Mouse (Mus musculus) megakaryocyte-erythroid progenitor cell, adult 5-6 weeks (primary cell): ENCODE measurements around the gene Cfap298. TPM values are rescaled to one million over a fixed set of nuclear protein-coding genes. Genes with fewer than 3 reads are reported as not detected.
A peak's percentile ranks its signal among the peaks of the same experiment; 100 is the strongest.

Source experiments
- ATAC-seq: replicated peaks from 2 replicates; pipeline ENCODE4 v1.8.0; 2016; ENCODE audit warnings: mild to moderate bottlenecking, inconsistent platforms; ENCODE audit not compliant: severe bottlenecking, poor library complexity, low FRiP score, low TSS enrichment
- total RNA-seq, 2 experiments: library from RNA; stranded (forward) in 1 of 2; stranded (reverse) in 1 of 2; fragments of 200-1000, 215-1000 nt in 1 of 2; fragments of >200 nt in 1 of 2; fragmentation: Nextera tagmentation in 1 of 2; gene quantifications; 2 replicates each; pipeline ENCODE4 v1.2.3; 2014 to 2017

The Cfap298 gene
- total RNA-seq, 2 experiments from 2014 or later: 61.6 to 136 TPM

DNA sequence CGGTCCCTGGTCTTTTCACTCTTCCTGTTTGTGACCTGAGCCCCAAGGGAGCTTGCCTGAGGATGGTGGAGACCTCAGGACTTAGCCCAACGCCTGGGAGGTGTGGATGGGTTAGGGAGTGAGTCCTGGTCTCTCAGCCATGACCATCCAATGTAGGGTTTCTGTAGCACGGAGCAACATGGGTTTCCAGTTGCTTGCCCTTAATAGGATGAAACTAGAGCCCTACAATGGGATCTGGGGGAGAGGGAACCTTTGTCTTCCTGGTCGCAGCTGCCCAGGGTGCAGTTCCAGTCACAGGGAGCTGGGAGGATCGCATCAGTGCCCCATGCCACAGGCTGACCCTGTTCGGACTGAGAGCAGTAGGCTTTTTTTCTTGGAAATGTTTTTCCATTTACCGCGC, 17.8 kb downstream of the Cfap298 start:
- ATAC-seq: no peak

DNA sequence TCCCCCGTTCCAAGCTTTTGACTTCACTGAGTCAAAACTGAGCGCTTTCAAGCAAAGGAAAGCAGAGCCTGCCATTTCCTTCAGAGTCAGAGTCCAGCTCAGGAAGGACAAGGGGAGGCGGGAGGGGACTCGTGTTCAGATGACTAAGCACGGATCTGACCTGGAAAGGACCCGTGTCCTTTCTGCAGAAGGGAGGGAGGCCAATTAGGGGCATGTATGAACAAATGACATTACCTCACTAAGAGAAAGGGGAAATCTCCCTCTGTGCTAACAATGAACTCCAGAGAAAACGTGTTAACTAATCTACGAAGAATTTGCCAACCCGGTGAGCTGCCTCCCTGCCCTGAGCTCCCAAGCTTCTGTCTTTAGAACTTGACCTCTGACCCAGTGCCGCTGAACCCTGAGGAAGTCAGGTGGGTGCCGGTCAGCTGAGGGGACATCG, 18.9 kb downstream of the Cfap298 start:
- ATAC-seq: no peak

DNA sequence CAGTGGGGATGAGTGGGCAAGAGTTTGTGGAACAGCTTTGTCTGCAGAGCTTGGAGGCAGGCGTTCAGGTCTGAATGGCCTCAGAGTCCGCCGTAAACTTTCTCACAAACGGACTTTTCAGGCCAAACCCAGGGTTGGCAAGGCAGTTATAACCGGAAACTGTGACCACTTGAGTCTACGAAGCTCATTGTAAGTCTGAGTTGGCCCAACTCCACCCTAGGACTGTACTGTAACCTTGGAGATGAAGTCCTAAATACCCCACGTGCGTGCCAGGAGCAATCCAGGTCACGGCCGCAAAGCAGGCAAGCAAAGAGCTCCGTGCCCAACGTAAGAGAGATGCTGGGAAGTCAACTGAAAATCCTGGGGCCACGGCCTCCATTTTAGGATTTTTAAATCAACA, 23.1 kb downstream of the Cfap298 start:
- ATAC-seq: no peak

GRCm38 (mm10) chr16:90910855-90911533, 23.9 kb downstream of the Cfap298 start:
- ATAC-seq: no peak

DNA sequence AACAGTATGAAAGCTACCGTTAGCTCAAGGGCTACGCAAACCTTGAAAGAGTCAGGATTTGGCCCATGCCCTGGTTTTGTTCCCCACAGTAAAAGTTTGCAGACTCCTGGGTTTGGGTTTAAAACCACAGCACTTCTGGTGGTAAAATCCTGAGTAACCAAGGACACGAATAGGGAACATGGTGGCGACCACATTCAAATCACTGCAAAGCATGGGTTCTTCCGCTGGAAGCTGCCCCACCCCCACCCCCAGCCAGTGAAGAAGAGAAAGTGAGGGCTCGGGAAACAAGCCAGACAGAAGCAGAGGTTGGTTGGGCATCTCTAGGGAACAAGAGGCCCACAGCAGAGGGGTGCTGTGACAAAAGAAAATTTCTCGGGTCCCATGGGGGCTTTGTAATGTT, 27.7 kb downstream of the Cfap298 start:
- ATAC-seq: no peak

DNA sequence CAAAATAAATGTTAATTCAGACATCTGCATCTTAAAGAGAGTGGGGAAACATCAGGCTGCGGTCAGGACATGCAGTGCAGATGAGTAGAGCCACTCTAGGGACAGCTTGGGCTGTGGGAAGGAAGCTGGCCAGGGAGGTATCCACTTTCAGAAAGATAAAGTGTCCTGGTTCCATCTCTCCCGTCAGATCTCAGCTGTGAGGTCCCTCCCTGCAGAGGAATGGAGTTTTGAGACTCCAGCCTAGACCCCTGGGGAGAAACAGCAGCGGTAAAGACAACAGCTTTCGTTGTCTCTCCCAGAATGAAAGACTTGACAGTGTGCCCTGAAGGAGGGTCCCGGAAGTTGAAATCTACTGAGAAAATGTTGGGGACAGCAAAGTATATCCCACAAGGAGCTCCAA, 31.6 kb downstream of the Cfap298 start:
- no peak for ATAC-seq

- ATAC-seq: no peak
Observed at GRCm38 (mm10) chr16:90901364-90901763, 33.5 kb downstream of the Cfap298 start.

DNA sequence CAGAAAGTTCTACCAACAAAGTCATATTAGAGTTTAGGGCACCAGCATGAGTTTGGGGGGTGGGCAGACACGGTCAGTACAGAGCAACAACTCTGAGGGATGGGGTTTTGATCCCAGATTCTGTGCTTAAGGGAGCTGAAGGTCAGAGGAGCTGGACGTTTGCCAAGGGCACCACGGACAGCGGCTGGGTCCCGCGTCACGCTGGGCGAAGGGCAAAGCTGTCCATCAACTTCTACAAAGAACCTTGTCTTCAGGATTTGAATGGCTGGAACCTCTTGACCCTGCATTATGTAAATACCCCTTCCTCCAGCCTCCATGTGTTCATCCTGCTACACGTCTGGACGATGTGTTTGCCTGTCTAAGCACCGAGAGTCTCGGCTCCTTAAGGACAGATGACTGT, 35.4 kb downstream of the Cfap298 start:
- ATAC-seq: no peak

DNA sequence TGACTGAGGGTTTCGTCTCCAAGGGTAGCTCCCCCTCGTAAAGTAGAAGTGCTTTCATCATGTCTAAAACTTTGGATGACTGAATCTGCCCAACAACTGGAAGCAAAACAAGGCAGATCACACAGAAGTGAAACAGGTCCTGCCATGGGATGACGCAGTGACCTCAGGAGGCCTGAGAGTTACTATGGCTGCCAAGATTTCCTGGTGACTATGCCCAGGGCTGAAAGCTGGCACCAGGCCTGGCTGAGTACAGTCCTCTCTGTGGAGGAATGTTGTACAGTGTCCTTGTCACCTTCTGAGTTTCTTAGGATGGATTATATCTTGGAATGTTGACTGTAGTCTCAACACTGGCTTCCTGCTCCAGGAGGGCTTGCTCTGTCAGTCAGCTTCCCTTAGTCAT, 37.3 kb downstream of the Cfap298 start:
- no peak for ATAC-seq

DNA sequence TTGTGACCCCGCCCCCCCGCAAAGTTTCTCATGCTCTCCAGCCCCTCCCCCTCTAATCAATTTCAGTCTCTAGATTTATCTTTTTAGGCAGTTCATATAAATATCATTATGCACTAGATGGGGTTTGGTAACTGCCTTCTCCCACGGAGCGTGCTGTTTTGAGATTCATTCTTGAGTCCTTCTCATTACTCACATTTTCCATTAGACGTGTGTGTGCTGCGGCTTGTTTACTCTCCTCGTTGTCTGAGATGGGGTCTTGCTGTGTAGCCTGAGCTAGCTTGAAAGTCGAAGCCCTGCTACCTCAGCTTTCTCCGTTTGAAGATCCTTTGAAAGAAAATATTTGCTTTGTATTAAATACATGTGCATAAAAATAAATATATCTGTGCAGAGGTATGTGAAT, 41.1 kb downstream of the Cfap298 start:
- ATAC-seq: no peak

GRCm38 (mm10) chr16:90893019-90893418, 41.9 kb downstream of the Cfap298 start:
- no peak for ATAC-seq

GRCm38 (mm10) chr16:90892081-90892480, 42.8 kb downstream of the Cfap298 start:
- ATAC-seq: no peak

DNA sequence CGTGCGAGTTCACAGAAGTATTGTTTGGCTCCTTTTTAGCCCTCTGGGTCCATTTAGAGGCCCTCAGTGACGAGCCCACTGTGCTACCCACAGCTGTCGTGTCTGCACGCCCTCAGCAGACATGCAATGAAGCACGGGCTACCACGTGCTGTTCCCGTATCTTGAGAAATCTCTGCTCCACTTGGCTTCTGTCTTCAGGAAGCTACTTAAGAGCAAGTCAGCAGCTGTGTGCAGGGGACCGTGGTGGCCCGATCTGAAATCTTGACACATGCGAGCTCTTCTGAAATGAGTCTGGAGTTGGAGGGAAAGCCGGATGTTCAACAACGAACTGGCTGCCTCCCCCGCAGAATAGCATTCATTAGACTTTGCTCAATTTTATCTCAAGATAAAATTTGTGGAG, 43.3 kb downstream of the Cfap298 start:
- ATAC-seq: no peak

GRCm38 (mm10) chr16:90890683-90891082, 44.2 kb downstream of the Cfap298 start:
- ATAC-seq: no peak

- peak; percentile 34 for ATAC-seq
Observed at GRCm38 (mm10) chr16:90885781-90886565, 48.9 kb downstream of the Cfap298 start.

GRCm38 (mm10) chr16:90885351-90885750, 49.6 kb downstream of the Cfap298 start:
- no peak for ATAC-seq

DNA sequence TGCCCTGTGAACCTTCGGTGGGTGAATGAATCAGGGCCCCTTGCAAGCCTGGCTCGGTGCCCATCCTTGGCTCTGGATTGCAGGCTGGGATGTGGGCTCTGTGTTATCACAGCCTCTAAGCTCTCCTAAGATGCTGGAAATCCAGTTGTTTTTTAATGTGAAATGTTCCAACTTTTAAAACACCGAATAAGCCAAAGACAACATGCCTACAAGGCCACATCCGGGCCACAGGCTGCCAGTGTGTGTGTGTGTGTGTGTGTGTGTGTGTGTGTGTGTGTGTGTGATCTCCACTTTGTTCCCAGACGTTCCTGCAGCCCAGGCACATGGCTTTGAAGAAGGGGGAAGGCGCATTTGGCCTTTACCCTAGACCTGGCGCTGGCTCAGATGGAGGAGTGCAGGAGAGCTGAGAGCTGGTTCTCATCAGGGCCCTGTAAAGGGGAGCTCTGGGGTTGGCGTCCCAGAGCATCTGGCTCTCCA, 52.4 kb downstream of the Cfap298 start:
- ATAC-seq: no peak

- ATAC-seq: no peak
Observed at GRCm38 (mm10) chr16:90878135-90878860, 56.6 kb downstream of the Cfap298 start.
